Mouse (Mus musculus) G1E (cell line): ENCODE measurements around the gene Ccdc189.

ENCODE experiments used
- CTCF ChIP-seq: IDR thresholded peaks from 2 replicates; pipeline ENCODE4 v1.5.1; 2012; ENCODE audit warnings: low read depth, low read length, inconsistent platforms, mixed read lengths
- GATA1 ChIP-seq: IDR thresholded peaks from 2 replicates; pipeline ENCODE4 v1.6.1; 2012; ENCODE audit warnings: borderline replicate concordance, low read length, inconsistent platforms, mixed read lengths
- POLR2AphosphoS5 ChIP-seq: IDR thresholded peaks from 2 replicates; pipeline ENCODE4 v1.6.1; 2012; ENCODE audit warnings: low read depth, low read length, inconsistent platforms; ENCODE audit not compliant: insufficient replicate concordance
- TAL1 ChIP-seq: conservative IDR thresholded peaks from 2 replicates; pipeline ENCODE4 v1.6.1; 2012; ENCODE audit warnings: low read depth, low read length, inconsistent platforms, mixed read lengths

DNA sequence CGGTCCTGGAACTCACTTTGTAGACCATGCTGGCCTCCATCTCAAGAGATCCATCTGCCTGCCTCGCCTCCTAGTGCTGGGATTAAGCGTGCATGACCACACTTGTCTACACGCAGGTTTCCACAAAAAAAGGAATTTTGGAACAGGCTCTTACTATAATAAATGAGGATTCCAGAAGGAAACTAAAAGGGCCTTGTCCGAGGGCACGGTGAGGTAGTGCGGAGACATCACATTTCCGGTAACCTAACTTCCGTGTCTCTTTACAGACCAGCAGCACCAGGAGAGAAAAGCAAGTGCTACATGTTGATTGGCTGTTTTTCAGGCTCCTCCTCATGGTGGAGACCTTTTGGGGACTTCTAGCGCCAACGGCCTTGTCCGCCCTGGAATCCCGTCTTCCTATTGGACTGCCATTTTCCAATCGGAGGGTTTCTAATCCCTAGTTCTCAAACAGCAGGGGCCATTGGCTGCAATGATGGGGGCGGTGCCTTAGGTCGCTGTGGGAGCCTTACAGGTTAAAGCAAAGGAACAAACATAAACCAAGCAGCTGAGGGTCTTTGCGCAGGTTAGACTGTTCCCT, 15.4 kb downstream of the Ccdc189 start, which contains the start of gene Phkg2:
- no peak for TF ChIP-seq CTCF
- no peak for TF ChIP-seq GATA1
- TF ChIP-seq TAL1 = no peak
- no peak for TF ChIP-seq POLR2AphosphoS5
